Comparison of ENCODE assay signal across 9 mouse cellular contexts in the genomic region with DNA sequence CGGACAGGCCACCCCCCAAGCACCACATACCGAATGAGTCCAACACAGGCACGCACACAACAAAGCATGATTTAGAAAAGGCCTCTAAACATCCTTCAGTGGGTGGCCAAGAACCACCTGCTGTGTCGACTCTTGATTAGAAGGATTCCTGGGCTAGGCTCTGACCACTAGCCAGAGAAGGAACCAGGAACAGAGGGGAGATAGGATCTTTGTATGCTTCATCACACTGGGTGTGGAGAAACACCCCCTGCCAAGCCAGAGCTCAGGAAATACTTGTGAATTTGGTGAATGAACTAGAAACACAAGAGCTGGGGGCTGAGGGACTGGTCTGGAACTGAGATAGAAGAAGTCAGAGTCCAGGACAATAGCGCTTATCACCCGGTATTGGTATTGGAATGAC. TPM values are rescaled to one million over a fixed set of nuclear protein-coding genes. Genes with fewer than 3 reads are reported as not detected.
A peak's percentile ranks its signal among the peaks of the same experiment; 100 is the strongest.
DNase-seq lines count a peak whose midpoint lies in the region; ATAC-seq and TF ChIP-seq lines count a peak whose summit lies in the region.
"Had no signal": no experiment of that assay in that cellular context is flagged by ENCODE, and none has a peak within 500 bp of the region (broad histone marks: within the 10 kb centered on the region; RNA-seq: fewer than 3 reads in every experiment).

No protein-coding gene starts in this region.

- TF ChIP-seq POLR2A in limb, embryonic 14.5 days (IDR thresholded peaks at IDR 0.05; ENCODE audit: borderline replicate concordance, extremely low read depth, insufficient read depth, insufficient read length) = no peak

- H3K36me3 ChIP-seq in lung, postnatal 0 days (ENCODE audit: insufficient read depth, low read length) = peaks cover 4% of the 10 kb centered on the region; the same call in 1 of the 2 replicates
- peaks cover 19% of the 10 kb centered on the region for H3K36me3 ChIP-seq in forebrain, embryonic 13.5 days (ENCODE audit: poor library complexity, severe bottlenecking)
- H3K36me3 ChIP-seq in limb, embryonic 14.5 days (ENCODE audit: control insufficient read depth, insufficient read depth, low read length) = peaks cover 35% of the 10 kb centered on the region

- H3K9me3 ChIP-seq in lung, postnatal 0 days (ENCODE audit: low read length) = no peaks in the 10 kb centered on the region
- no peaks in the 10 kb centered on the region for H3K9me3 ChIP-seq in forebrain, embryonic 13.5 days (replicated peaks)
- H3K9me3 ChIP-seq in limb, embryonic 14.5 days (ENCODE audit: control insufficient read depth, low read length) = no peaks in the 10 kb centered on the region

- H3K27ac ChIP-seq in lung, postnatal 0 days (ENCODE audit: low read length) = no peak overlapping the region
- peak overlapping the region; percentile 86 for H3K27ac ChIP-seq in forebrain, embryonic 13.5 days
- no peak overlapping the region for H3K27ac ChIP-seq in limb, embryonic 14.5 days (replicated peaks; ENCODE audit: low read depth, low read length)

- no peak for TF ChIP-seq EP300 in lung, postnatal 0 days (IDR thresholded peaks at IDR 0.05)

- H3K4me1 ChIP-seq in lung, postnatal 0 days (ENCODE audit: insufficient read depth, low read depth, low read length) = no peaks in the 10 kb centered on the region
- H3K4me1 ChIP-seq in forebrain, embryonic 13.5 days = peaks cover 75% of the 10 kb centered on the region
- peaks cover 38% of the 10 kb centered on the region for H3K4me1 ChIP-seq in limb, embryonic 14.5 days (ENCODE audit: control insufficient read depth, insufficient read depth, low read length)

- no peak for ATAC-seq in lung, postnatal 0 days
- no peak for ATAC-seq in forebrain, embryonic 13.5 days
- no peak for ATAC-seq in limb, embryonic 14.5 days (ENCODE audit: low FRiP score, low read depth)

- 22% methylated on average over 6 of the region's 6 CpGs for whole genome bisulfite sequencing in lung, postnatal 0 days
- WGBS in forebrain, embryonic 13.5 days = 6% methylated on average over 6 of the region's 6 CpGs
- 19% methylated on average over 6 of the region's 6 CpGs for WGBS in limb, embryonic 14.5 days

- H3K9ac ChIP-seq in lung, postnatal 0 days (replicated peaks; ENCODE audit: low read depth) = 0 out of 2 replicates have a peak overlapping the region, but pooled peaks have one; percentile 55
- H3K9ac ChIP-seq in forebrain, embryonic 13.5 days = peak overlapping the region; percentile 92
- peak overlapping the region; percentile 94 for H3K9ac ChIP-seq in limb, embryonic 14.5 days (ENCODE audit: low read depth, low read length, severe bottlenecking)

- TF ChIP-seq CTCF in lung, postnatal 0 days (IDR thresholded peaks at IDR 0.05) = no peak

- no peaks in the 10 kb centered on the region for H3K27me3 ChIP-seq in lung, postnatal 0 days (replicated peaks; ENCODE audit: insufficient read depth, low read length)
- no peaks in the 10 kb centered on the region for H3K27me3 ChIP-seq in forebrain, embryonic 13.5 days
- no peaks in the 10 kb centered on the region for H3K27me3 ChIP-seq in limb, embryonic 14.5 days (ENCODE audit: control insufficient read depth, insufficient read depth, low read length)

- H3K4me3 ChIP-seq in lung, postnatal 0 days (ENCODE audit: low read depth, low read length) = no peak overlapping the region
- H3K4me3 ChIP-seq in forebrain, embryonic 13.5 days = peak overlapping the region; percentile 88
- peak overlapping the region; percentile 87 for H3K4me3 ChIP-seq in limb, embryonic 14.5 days (replicated peaks; ENCODE audit: low read length)

- H3K4me2 ChIP-seq in lung, postnatal 0 days (replicated peaks; ENCODE audit: low read depth, low read length) = peak overlapping the region; percentile 96; the same call in 1 of the 2 replicates
- peak overlapping the region; percentile 77 for H3K4me2 ChIP-seq in forebrain, embryonic 13.5 days
- H3K4me2 ChIP-seq in limb, embryonic 14.5 days (replicated peaks; ENCODE audit: low read depth, low read length, severe bottlenecking) = peak overlapping the region; percentile 75

- no peak for DNase-seq in lung, postnatal 0 days (ENCODE audit: low spot score)
- no peak for DNase-seq in lung, postnatal 4 days
- DNase-seq in limb, embryonic 14.5 days (ENCODE audit: low spot score) = no peak
- DNase-seq in ovary, postnatal 14 days (ENCODE audit: low spot score) = no peak
- no peak for DNase-seq in adrenal gland, postnatal 36 days
- no peak for DNase-seq in ovary, postnatal 36 days (ENCODE audit: low spot score)

RNA-seq across cellular contexts. Expression of a gene that starts 1.3 kb away (rescaled TPM):
- polyA plus RNA-seq in lung, postnatal 0 days (2015; fragmentation: Nextera tagmentation; extraction: Ambion mirVana) = 9.7 and 10.3 TPM in 2 replicates
- 16.0 and 16.3 TPM in 2 replicates for polyA plus RNA-seq in forebrain, embryonic 13.5 days (2015; fragmentation: Nextera tagmentation; extraction: Ambion mirVana)
- 56.5 and 67.1 TPM in 2 replicates for polyA plus RNA-seq in limb, embryonic 14.5 days (2012; rRNA removed)
- 32.0 and 34.2 TPM in 2 replicates for polyA plus RNA-seq in limb, embryonic 14.5 days (2014; fragmentation: Nextera tagmentation; extraction: Ambion mirVana)
- 1 to 10 TPM in 1 of 2 experiments, under 1 TPM in 1; 0.93 to 1.3 TPM for total RNA-seq in adrenal gland, postnatal 36 days (2021)
- polyA plus RNA-seq: erythroblast, embryonic 14.5 days had no signal

RNA-seq across cellular contexts. Expression of a gene that starts 13.3 kb away (rescaled TPM):
- polyA plus RNA-seq in lung, postnatal 0 days (2015; fragmentation: Nextera tagmentation; extraction: Ambion mirVana) = 133 and 177 TPM in 2 replicates
- polyA plus RNA-seq in forebrain, embryonic 13.5 days (2015; fragmentation: Nextera tagmentation; extraction: Ambion mirVana) = 24.1 and 27.5 TPM in 2 replicates
- 80.4 and 97.6 TPM in 2 replicates for polyA plus RNA-seq in limb, embryonic 14.5 days (2012; rRNA removed)
- 45.9 and 48.2 TPM in 2 replicates for polyA plus RNA-seq in limb, embryonic 14.5 days (2014; fragmentation: Nextera tagmentation; extraction: Ambion mirVana)
- 10 to 100 TPM; 45.9 to 79.9 TPM for total RNA-seq in adrenal gland, postnatal 36 days (2021)

RNA-seq across cellular contexts. Expression of a gene that starts 13.8 kb away (rescaled TPM):
- 4.4 and 6.7 TPM in 2 replicates for polyA plus RNA-seq in lung, postnatal 0 days (2015; fragmentation: Nextera tagmentation; extraction: Ambion mirVana)
- polyA plus RNA-seq in forebrain, embryonic 13.5 days (2015; fragmentation: Nextera tagmentation; extraction: Ambion mirVana) = 18.7 and 23.4 TPM in 2 replicates
- polyA plus RNA-seq in limb, embryonic 14.5 days (2012; rRNA removed) = 38.1 and 48.5 TPM in 2 replicates
- polyA plus RNA-seq in limb, embryonic 14.5 days (2014; fragmentation: Nextera tagmentation; extraction: Ambion mirVana) = 32.1 and 34.4 TPM in 2 replicates
- total RNA-seq in adrenal gland, postnatal 36 days (2021) = under 1 TPM; 0.23 to 0.53 TPM
- polyA plus RNA-seq: erythroblast, embryonic 14.5 days had no signal

RNA-seq across cellular contexts. Expression of a gene that starts 25.2 kb away (rescaled TPM):
- polyA plus RNA-seq in lung, postnatal 0 days (2015; fragmentation: Nextera tagmentation; extraction: Ambion mirVana) = 0.16 and 0.25 TPM in 2 replicates
- 0.06 and 0.13 TPM in 2 replicates for polyA plus RNA-seq in forebrain, embryonic 13.5 days (2015; fragmentation: Nextera tagmentation; extraction: Ambion mirVana)
- 0.63 and 1.1 TPM in 2 replicates for polyA plus RNA-seq in limb, embryonic 14.5 days (2012; rRNA removed)
- polyA plus RNA-seq in limb, embryonic 14.5 days (2014; fragmentation: Nextera tagmentation; extraction: Ambion mirVana) = 0.14 and 0.26 TPM in 2 replicates
- total RNA-seq in adrenal gland, postnatal 36 days (2021) = under 1 TPM; 0.20 to 0.56 TPM
- polyA plus RNA-seq: erythroblast, embryonic 14.5 days had no signal

RNA-seq across cellular contexts. Expression of a gene that starts 28.5 kb away (rescaled TPM):
- 0.11 and 0.38 TPM in 2 replicates for polyA plus RNA-seq in lung, postnatal 0 days (2015; fragmentation: Nextera tagmentation; extraction: Ambion mirVana)
- 0.37 and 0.57 TPM in 2 replicates for polyA plus RNA-seq in forebrain, embryonic 13.5 days (2015; fragmentation: Nextera tagmentation; extraction: Ambion mirVana)
- polyA plus RNA-seq in limb, embryonic 14.5 days (2012; rRNA removed) = 0.11 and 0.17 TPM in 2 replicates
- polyA plus RNA-seq in limb, embryonic 14.5 days (2014; fragmentation: Nextera tagmentation; extraction: Ambion mirVana) = 0.17 and 0.18 TPM in 2 replicates
- under 1 TPM in 1 of 2 experiments, not detected in 1; 0.56 TPM for total RNA-seq in adrenal gland, postnatal 36 days (2021)
- total RNA-seq: layer of hippocampus, adult 18-20 months had no signal
- polyA plus RNA-seq: erythroblast, embryonic 14.5 days had no signal
